Mouse (Mus musculus): ENCODE data around the gene Gm5622. TPM values are rescaled to one million over a fixed set of nuclear protein-coding genes. Genes with fewer than 3 reads are reported as not detected.

Gm5622 gene
- polyA plus RNA-seq, 1 experiment from 2014 or later: not detected

Other genes with a start within 250 kb of the Gm5622 start
- not detected in 2 replicates for gene Gm7247, start 191.0 kb upstream of the Gm5622 start, polyA plus RNA-seq (2015; fragmentation: Nextera tagmentation; extraction: Ambion mirVana)
- gene Vmn2r88, start 142.0 kb upstream of the Gm5622 start, polyA plus RNA-seq (2015; fragmentation: Nextera tagmentation; extraction: Ambion mirVana): not detected in 2 replicates
- gene Vmn2r89, start 100.9 kb upstream of the Gm5622 start, polyA plus RNA-seq (2015; fragmentation: Nextera tagmentation; extraction: Ambion mirVana): not detected in 2 replicates
- gene Gm17175, start 21.3 kb downstream of the Gm5622 start, polyA plus RNA-seq (2015; fragmentation: Nextera tagmentation; extraction: Ambion mirVana): not detected in 2 replicates
- gene Gm17174, start 39.3 kb downstream of the Gm5622 start, polyA plus RNA-seq (2015; fragmentation: Nextera tagmentation; extraction: Ambion mirVana): not detected in 2 replicates
- not detected in 2 replicates for gene Gm17078, start 58.5 kb downstream of the Gm5622 start, polyA plus RNA-seq (2015; fragmentation: Nextera tagmentation; extraction: Ambion mirVana)
- not detected in 2 replicates for gene Gm4181, start 82.9 kb downstream of the Gm5622 start, polyA plus RNA-seq (2015; fragmentation: Nextera tagmentation; extraction: Ambion mirVana)
- not detected in 2 replicates for gene Gm17079, start 142.7 kb downstream of the Gm5622 start, polyA plus RNA-seq (2015; fragmentation: Nextera tagmentation; extraction: Ambion mirVana)
- gene Gm5800, start 164.4 kb downstream of the Gm5622 start, polyA plus RNA-seq (2015; fragmentation: Nextera tagmentation; extraction: Ambion mirVana): not detected in 2 replicates
- not detected in 2 replicates for gene Ang4, start 220.8 kb downstream of the Gm5622 start, polyA plus RNA-seq (2015; fragmentation: Nextera tagmentation; extraction: Ambion mirVana)
- not detected in 2 replicates for gene AY358078, start 247.3 kb downstream of the Gm5622 start, polyA plus RNA-seq (2015; fragmentation: Nextera tagmentation; extraction: Ambion mirVana)